Mouse (Mus musculus): ENCODE data around the gene Rlf. TPM values are rescaled to one million over a fixed set of nuclear protein-coding genes. Genes with fewer than 3 reads are reported as not detected.

Rlf gene
- polyA plus RNA-seq, 1 experiment = 1.2 TPM

GRCm38 (mm10) chr4:121227072-121227471 lies 12.2 kb upstream of the Rlf start:
- H3K36me3 ChIP-seq (ENCODE audit: control insufficient read depth, insufficient read depth, low read length) = no peaks in the 10 kb centered on the region
- no peaks in the 10 kb centered on the region for H3K27me3 ChIP-seq (ENCODE audit: control insufficient read depth, insufficient read depth, low read length)
- no peaks in the 10 kb centered on the region for H3K4me1 ChIP-seq (ENCODE audit: control insufficient read depth, insufficient read depth, insufficient read length, low read length)
- 58% methylated on average over 1 of the region's 1 CpGs for WGBS
- H3K27ac ChIP-seq (ENCODE audit: insufficient read depth, low read depth, low read length) = no peak overlapping the region
- no peak for TF ChIP-seq CTCF (IDR thresholded peaks at IDR 0.05; ENCODE audit: extremely low read depth, insufficient read length, insufficient replicate concordance, low read depth, low read length)
- TF ChIP-seq POLR2A (IDR thresholded peaks at IDR 0.05; ENCODE audit: low read depth, low read length) = no peak
- no peak overlapping the region for H3K4me3 ChIP-seq (ENCODE audit: low read depth, low read length)

- no peaks in the 10 kb centered on the region for H3K36me3 ChIP-seq (ENCODE audit: control insufficient read depth, insufficient read depth, low read length)
- no peaks in the 10 kb centered on the region for H3K27me3 ChIP-seq (ENCODE audit: control insufficient read depth, insufficient read depth, low read length)
- 84% methylated on average over 4 of the region's 4 CpGs for WGBS
- H3K4me3 ChIP-seq (ENCODE audit: low read depth, low read length) = no peak overlapping the region
- TF ChIP-seq CTCF (IDR thresholded peaks at IDR 0.05; ENCODE audit: extremely low read depth, insufficient read length, insufficient replicate concordance, low read depth, low read length) (no peak), POLR2A (IDR thresholded peaks at IDR 0.05; ENCODE audit: low read depth, low read length) (no peak)
- no peaks in the 10 kb centered on the region for H3K4me1 ChIP-seq (ENCODE audit: control insufficient read depth, insufficient read depth, insufficient read length, low read length)
- H3K27ac ChIP-seq (ENCODE audit: insufficient read depth, low read depth, low read length) = no peak overlapping the region
Measured at GRCm38 (mm10) chr4:121225177-121225576, 10.3 kb upstream of the Rlf start.

GRCm38 (mm10) chr4:121223136-121223535 lies 8.3 kb upstream of the Rlf start:
- H3K27ac ChIP-seq (ENCODE audit: insufficient read depth, low read depth, low read length) = no peak overlapping the region
- no peak for TF ChIP-seq CTCF (IDR thresholded peaks at IDR 0.05; ENCODE audit: extremely low read depth, insufficient read length, insufficient replicate concordance, low read depth, low read length)
- no peak for TF ChIP-seq POLR2A (IDR thresholded peaks at IDR 0.05; ENCODE audit: low read depth, low read length)

GRCm38 (mm10) chr4:121216216-121216615 lies 1.3 kb upstream of the Rlf start:
- Histone ChIP-seq H3K4me1 (ENCODE audit: control insufficient read depth, insufficient read depth, insufficient read length, low read length) (peaks cover 5% of the 10 kb centered on the region; the same call in 1 of the 2 replicates), H3K4me3 (ENCODE audit: low read depth, low read length) (no peak overlapping the region), H3K27ac (ENCODE audit: insufficient read depth, low read depth, low read length) (no peak overlapping the region), H3K36me3 (ENCODE audit: control insufficient read depth, insufficient read depth, low read length) (no peaks in the 10 kb centered on the region), H3K27me3 (ENCODE audit: control insufficient read depth, insufficient read depth, low read length) (no peaks in the 10 kb centered on the region)
- 58% methylated on average over 2 of the region's 2 CpGs for WGBS
- no peak for TF ChIP-seq POLR2A (IDR thresholded peaks at IDR 0.05; ENCODE audit: low read depth, low read length)
- TF ChIP-seq CTCF (IDR thresholded peaks at IDR 0.05; ENCODE audit: extremely low read depth, insufficient read length, insufficient replicate concordance, low read depth, low read length) = no peak

More at GRCm38 (mm10) chr4:121223136-121223535, 8.3 kb upstream of the Rlf start:
- H3K4me1 ChIP-seq (ENCODE audit: control insufficient read depth, insufficient read depth, insufficient read length, low read length) = no peaks in the 10 kb centered on the region
- H3K27me3 ChIP-seq (ENCODE audit: control insufficient read depth, insufficient read depth, low read length) = no peaks in the 10 kb centered on the region
- H3K4me3 ChIP-seq (ENCODE audit: low read depth, low read length) = no peak overlapping the region
- WGBS = 73% methylated on average over 1 of the region's 1 CpGs
- no peaks in the 10 kb centered on the region for H3K36me3 ChIP-seq (ENCODE audit: control insufficient read depth, insufficient read depth, low read length)

- H3K36me3 ChIP-seq (ENCODE audit: control insufficient read depth, insufficient read depth, low read length) = no peaks in the 10 kb centered on the region
- H3K4me3 ChIP-seq (ENCODE audit: low read depth, low read length) = peak overlapping the region; percentile 97
- no peak overlapping the region for H3K27ac ChIP-seq (ENCODE audit: insufficient read depth, low read depth, low read length)
- H3K4me1 ChIP-seq (ENCODE audit: control insufficient read depth, insufficient read depth, insufficient read length, low read length) = peaks cover 5% of the 10 kb centered on the region; the same call in 1 of the 2 replicates
- 28% methylated on average over 5 of the region's 5 CpGs for WGBS
- no peak for TF ChIP-seq CTCF (IDR thresholded peaks at IDR 0.05; ENCODE audit: extremely low read depth, insufficient read length, insufficient replicate concordance, low read depth, low read length)
- TF ChIP-seq POLR2A (IDR thresholded peaks at IDR 0.05; ENCODE audit: low read depth, low read length) = no peak
- no peaks in the 10 kb centered on the region for H3K27me3 ChIP-seq (ENCODE audit: control insufficient read depth, insufficient read depth, low read length)
Measured at GRCm38 (mm10) chr4:121215489-121215888, 605 bp upstream of the Rlf start.

GRCm38 (mm10) chr4:121213936-121214792 lies 720 bp downstream of the Rlf start:
- Histone ChIP-seq H3K27ac (ENCODE audit: insufficient read depth, low read depth, low read length) (no peak overlapping the region), H3K4me1 (ENCODE audit: control insufficient read depth, insufficient read depth, insufficient read length, low read length) (peaks cover 5% of the 10 kb centered on the region; the same call in 1 of the 2 replicates), H3K4me3 (ENCODE audit: low read depth, low read length) (peak overlapping the region; percentile 97), H3K27me3 (ENCODE audit: control insufficient read depth, insufficient read depth, low read length) (no peaks in the 10 kb centered on the region), H3K36me3 (ENCODE audit: control insufficient read depth, insufficient read depth, low read length) (no peaks in the 10 kb centered on the region)
- WGBS = 1% methylated on average over 35 of the region's 36 CpGs
- TF ChIP-seq POLR2A (IDR thresholded peaks at IDR 0.05; ENCODE audit: low read depth, low read length) (no peak), CTCF (IDR thresholded peaks at IDR 0.05; ENCODE audit: extremely low read depth, insufficient read length, insufficient replicate concordance, low read depth, low read length) (no peak)

- Histone ChIP-seq H3K27me3 (ENCODE audit: control insufficient read depth, insufficient read depth, low read length) (no peaks in the 10 kb centered on the region), H3K4me1 (ENCODE audit: control insufficient read depth, insufficient read depth, insufficient read length, low read length) (peaks cover 10% of the 10 kb centered on the region; the same call in 1 of the 2 replicates), H3K27ac (ENCODE audit: insufficient read depth, low read depth, low read length) (no peak overlapping the region), H3K4me3 (ENCODE audit: low read depth, low read length) (no peak overlapping the region), H3K36me3 (ENCODE audit: control insufficient read depth, insufficient read depth, low read length) (no peaks in the 10 kb centered on the region)
- WGBS = 69% methylated on average over 4 of the region's 4 CpGs
- no peak for TF ChIP-seq CTCF (IDR thresholded peaks at IDR 0.05; ENCODE audit: extremely low read depth, insufficient read length, insufficient replicate concordance, low read depth, low read length)
Measured at GRCm38 (mm10) chr4:121208911-121209310, 6.0 kb downstream of the Rlf start.

Measured in small intestine, adult 2 months (tissue).